Mouse (Mus musculus) heart, embryonic 14.5 days (tissue): ENCODE measurements at regions not wholly inside any gene's neighbourhood (a gene's known extent, or its start where the extent isn't known, plus 50 kb on each side); places are given as distances from the start of the nearest gene placed in this dataset.

Source experiments
- ATAC-seq: fragments of 200-750 bp; cut with Nextera tagmentation; 2 replicates; pipeline ENCODE4 v1.8.0; 2017; ENCODE audit warnings: low read depth, moderate TSS enrichment; ENCODE audit not compliant: insufficient number of reproducible peaks, insufficient read depth, low FRiP score
- H3K27ac ChIP-seq, 2 experiments: fragments of 200-500 bp in 1 of 2; fragments of 300-500 bp in 1 of 2; sonication (generic) in 1 of 2; replicated peaks in 1 of 2; 2 replicates each; pipeline ENCODE4 v1.5.1; 2012 to 2014; ENCODE audit warnings: low read depth in 2 of 2, low read length in 2 of 2, control low read depth in 1 of 2, mild to moderate bottlenecking in 1 of 2, mixed read lengths in 1 of 2; ENCODE audit not compliant: control insufficient read depth in 1 of 2, insufficient read depth in 1 of 2
- H3K27me3 ChIP-seq: fragments of 300-500 bp; sonication (generic); 2 replicates; pipeline ENCODE4 v1.6.1; 2014; ENCODE audit warnings: mild to moderate bottlenecking, low read length, control low read depth; ENCODE audit not compliant: control insufficient read depth, insufficient read depth
- H3K36me3 ChIP-seq: fragments of 300-500 bp; sonication (generic); 2 replicates; pipeline ENCODE4 v1.6.1; 2014; ENCODE audit warnings: mild to moderate bottlenecking, control low read depth, low read length, mixed read lengths; ENCODE audit not compliant: control insufficient read depth, insufficient read depth
- H3K4me1 ChIP-seq, 2 experiments: fragments of 200-500 bp in 1 of 2; fragments of 300-500 bp in 1 of 2; sonication (generic) in 1 of 2; 2 replicates each; pipeline ENCODE4 v1.6.1; 2012 to 2014; ENCODE audit warnings: low read length in 2 of 2, control low read depth in 1 of 2, mixed read lengths in 1 of 2; ENCODE audit not compliant: control insufficient read depth in 2 of 2, insufficient read depth in 2 of 2
- H3K4me2 ChIP-seq: fragments of 300-500 bp; sonication (generic); 2 replicates; pipeline ENCODE4 v1.6.1; 2014; ENCODE audit warnings: mild to moderate bottlenecking, low read length
- H3K4me3 ChIP-seq, 2 experiments: fragments of 200-500 bp in 1 of 2; fragments of 300-500 bp in 1 of 2; sonication (generic) in 1 of 2; 2 replicates each; pipeline ENCODE4 v1.5.1; 2012 to 2014; ENCODE audit warnings: low read length in 2 of 2, mild to moderate bottlenecking in 2 of 2, control low read depth in 1 of 2, low read depth in 1 of 2, moderate library complexity in 1 of 2; ENCODE audit not compliant: control insufficient read depth in 1 of 2, insufficient read depth in 1 of 2
- H3K9ac ChIP-seq: fragments of 300-500 bp; sonication (generic); 2 replicates; pipeline ENCODE4 v1.6.1; 2014; ENCODE audit warnings: mild to moderate bottlenecking, low read length
- H3K9me3 ChIP-seq: fragments of 300-500 bp; sonication (generic); 2 replicates; pipeline ENCODE4 v1.6.1; 2016; ENCODE audit warnings: low read length, control low read depth; ENCODE audit not compliant: control insufficient read depth
- WGBS: fragments of 180-500 bp; shearing (Covaris S2); extraction: QIAGEN DNeasy Blood & Tissue Kit; methylation state at CpG from one replicate; pipeline ENCODE4 v1.1.7; 2014; 5-methylcytosine and 5-hydroxymethylcytosine counted together

- Histone ChIP-seq H3K27me3 (no peaks in the 10 kb centered on the region), H3K36me3 (no peaks in the 10 kb centered on the region), H3K9me3 (no peaks in the 10 kb centered on the region), H3K9ac (no peak overlapping the region), H3K4me3 (no peak overlapping the region), H3K4me1 (no peaks in the 10 kb centered on the region), H3K27ac (no peak overlapping the region), H3K4me2 (no peak overlapping the region)
- ATAC-seq, result no peak
Measured at GRCm38 (mm10) chrX:82741478-82741877, 207.2 kb upstream of the Dmd start.

- Histone ChIP-seq H3K9me3 (no peaks in the 10 kb centered on the region), H3K4me3 (no peak overlapping the region), H3K27ac (no peak overlapping the region), H3K27me3 (no peaks in the 10 kb centered on the region), H3K9ac (no peak overlapping the region), H3K4me1 (no peaks in the 10 kb centered on the region), H3K4me2 (no peak overlapping the region), H3K36me3 (no peaks in the 10 kb centered on the region)
- WGBS, result 53% methylated on average over 2 of the region's 2 CpGs
- no peak for ATAC-seq
Measured at GRCm38 (mm10) chrX:82764204-82764603, 184.5 kb upstream of the Dmd start.

- Histone ChIP-seq H3K4me2 (no peak overlapping the region), H3K9ac (no peak overlapping the region), H3K4me1 (no peaks in the 10 kb centered on the region), H3K4me3 (no peak overlapping the region), H3K36me3 (no peaks in the 10 kb centered on the region), H3K27me3 (no peaks in the 10 kb centered on the region), H3K9me3 (no peaks in the 10 kb centered on the region), H3K27ac (no peak overlapping the region)
- WGBS, result 47% methylated on average over 2 of the region's 2 CpGs
- ATAC-seq, result no peak
Measured at GRCm38 (mm10) chrX:82809171-82809570, 139.5 kb upstream of the Dmd start.

GRCm38 (mm10) chrX:82814618-82815017 lies 134.1 kb upstream of the Dmd start:
- Histone ChIP-seq H3K4me2 (peak overlapping the region; percentile 62), H3K9me3 (no peaks in the 10 kb centered on the region), H3K27ac (no peak overlapping the region), H3K27me3 (no peaks in the 10 kb centered on the region), H3K4me3 (peak overlapping the region; percentile 29 to 42), H3K9ac (0 out of 2 replicates have a peak overlapping the region, but pooled peaks have one; percentile 25), H3K4me1 (no peaks in the 10 kb centered on the region), H3K36me3 (no peaks in the 10 kb centered on the region)
- WGBS, result 28% methylated on average over 11 of the region's 11 CpGs
- ATAC-seq, result no peak

GRCm38 (mm10) chrX:82817045-82817444 lies 131.6 kb upstream of the Dmd start:
- H3K4me2 ChIP-seq, result no peak overlapping the region
- H3K27me3 ChIP-seq, result no peaks in the 10 kb centered on the region
- ATAC-seq, result no peak
- H3K4me3 ChIP-seq, result no peak overlapping the region
- no peaks in the 10 kb centered on the region for H3K4me1 ChIP-seq
- 53% methylated on average over 4 of the region's 4 CpGs for WGBS
- H3K9ac ChIP-seq, result no peak overlapping the region
- H3K9me3 ChIP-seq, result no peaks in the 10 kb centered on the region
- no peak overlapping the region for H3K27ac ChIP-seq
- no peaks in the 10 kb centered on the region for H3K36me3 ChIP-seq

DNA sequence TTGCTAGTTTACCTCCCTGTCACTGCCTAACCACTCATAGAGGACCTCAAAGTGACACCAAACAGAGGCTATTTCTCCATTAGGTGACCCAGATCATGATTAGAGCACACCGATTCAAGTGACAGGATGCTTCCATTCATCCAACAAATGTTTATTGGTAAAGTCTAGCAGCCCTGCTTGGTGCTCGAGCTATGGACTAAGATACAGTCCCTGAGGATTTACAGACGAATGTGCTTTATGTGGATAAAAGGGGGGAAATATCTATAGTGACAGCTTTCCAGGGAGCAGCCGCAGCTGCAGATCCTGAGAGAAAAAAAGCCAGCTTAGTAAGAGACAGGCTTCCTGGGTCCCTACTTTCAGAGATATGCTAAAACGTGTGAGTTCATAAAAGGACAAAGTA lies 125.1 kb upstream of the Dmd start:
- 42% methylated on average over 5 of the region's 5 CpGs for WGBS
- no peak for ATAC-seq
- H3K4me1 ChIP-seq, result no peaks in the 10 kb centered on the region

GRCm38 (mm10) chrX:82866116-82866515 lies 82.6 kb upstream of the Dmd start:
- Histone ChIP-seq H3K4me3 (no peak overlapping the region), H3K27me3 (no peaks in the 10 kb centered on the region), H3K9ac (no peak overlapping the region), H3K27ac (no peak overlapping the region), H3K4me1 (no peaks in the 10 kb centered on the region), H3K4me2 (no peak overlapping the region), H3K9me3 (no peaks in the 10 kb centered on the region), H3K36me3 (no peaks in the 10 kb centered on the region)
- WGBS, result 11% methylated on average over 1 of the region's 1 CpGs
- no peak for ATAC-seq

More for the DNA sequence above, 125.1 kb upstream of the Dmd start:
- Histone ChIP-seq H3K4me2 (no peak overlapping the region), H3K27ac (no peak overlapping the region), H3K9me3 (no peaks in the 10 kb centered on the region), H3K36me3 (no peaks in the 10 kb centered on the region), H3K9ac (no peak overlapping the region), H3K4me3 (no peak overlapping the region), H3K27me3 (no peaks in the 10 kb centered on the region)
